Mouse (Mus musculus): ENCODE results near the gene Cdca7l.
"Not testable (repeated sequence)": the region's sequence is repeated elsewhere in the genome, so short reads cannot be mapped to it uniquely, and the experiment has no call there.

Cdca7l gene

GRCm38 (mm10) chr12:117862655-117863054, 58.6 kb downstream of the Cdca7l start:
- DNase-seq (ENCODE audit: low read depth): no peak

GRCm38 (mm10) chr12:117867708-117868564, 63.8 kb downstream of the Cdca7l start:
- peak; percentile 36 for DNase-seq (ENCODE audit: low read depth)

GRCm38 (mm10) chr12:117872265-117872664, 68.2 kb downstream of the Cdca7l start:
- DNase-seq (ENCODE audit: low read depth): peak; percentile 23

- no peak for DNase-seq (ENCODE audit: low read depth)
Measured at GRCm38 (mm10) chr12:117878341-117878740, 74.3 kb downstream of the Cdca7l start.

- no peak for DNase-seq (ENCODE audit: low read depth)
Measured at GRCm38 (mm10) chr12:117884627-117885026, 80.5 kb downstream of the Cdca7l start.

GRCm38 (mm10) chr12:117887422-117887821, 83.3 kb downstream of the Cdca7l start:
- DNase-seq (ENCODE audit: low read depth): no peak

GRCm38 (mm10) chr12:117900798-117901197, 96.7 kb downstream of the Cdca7l start:
- not testable (repeated sequence) for DNase-seq (ENCODE audit: low read depth)

- DNase-seq (ENCODE audit: low read depth): not testable (repeated sequence)
Measured at GRCm38 (mm10) chr12:117901352-117901751, 97.3 kb downstream of the Cdca7l start.

GRCm38 (mm10) chr12:117903671-117904070, 99.6 kb downstream of the Cdca7l start:
- DNase-seq (ENCODE audit: low read depth): no peak

- DNase-seq (ENCODE audit: low read depth): not testable (repeated sequence)
Measured at GRCm38 (mm10) chr12:117905232-117905840, 101.2 kb downstream of the Cdca7l start.

- no peak for DNase-seq (ENCODE audit: low read depth)
Measured at GRCm38 (mm10) chr12:117911396-117911795, 107.3 kb downstream of the Cdca7l start.

- no peak for DNase-seq (ENCODE audit: low read depth)
Measured at GRCm38 (mm10) chr12:117914613-117915245, 110.6 kb downstream of the Cdca7l start.

GRCm38 (mm10) chr12:117915826-117916588, 111.9 kb downstream of the Cdca7l start:
- no peak for DNase-seq (ENCODE audit: low read depth)
